Mouse (Mus musculus) heart, postnatal 14 days (tissue): ENCODE measurements around the gene 4933427I04Rik. TPM values are rescaled to one million over a fixed set of nuclear protein-coding genes. Genes with fewer than 3 reads are reported as not detected.

Source experiments
- total RNA-seq, 2 experiments: library from RNA; stranded (reverse); gene quantifications; 2 replicates each; pipeline ENCODE4 v1.2.3; 2021

The 4933427I04Rik gene
- total RNA-seq, 2 experiments from 2014 or later = not detected

Other genes starting within 250 kb of the 4933427I04Rik start
- gene Macf1, start 175.3 kb upstream of the 4933427I04Rik start, total RNA-seq = 100 to 1,000 TPM; 271 to 291 TPM
- gene Ndufs5, start 141.5 kb upstream of the 4933427I04Rik start, total RNA-seq = 100 to 1,000 TPM; 370 to 409 TPM
- 10 to 100 TPM; 27.8 to 32.0 TPM for gene Akirin1, start 109.3 kb upstream of the 4933427I04Rik start, total RNA-seq
- gene Rhbdl2, start 71.8 kb upstream of the 4933427I04Rik start, total RNA-seq = under 1 TPM in 1 of 2 experiments, not detected in 1; 0.29 TPM
- 10 to 100 TPM; 22.3 to 28.1 TPM for gene Mycbp, start 45.2 kb downstream of the 4933427I04Rik start, total RNA-seq
- gene Rragc, start 57.8 kb downstream of the 4933427I04Rik start, total RNA-seq = 10 to 100 TPM; 44.8 to 46.0 TPM
- not detected for gene 4930535I16Rik, start 58.3 kb downstream of the 4933427I04Rik start, total RNA-seq